Mouse (Mus musculus): ENCODE data around the gene Celf1.

GRCm38 (mm10) chr2:90916560-90917232 is 23.5 kb upstream of the Celf1 start:
- TF ChIP-seq CTCF (IDR thresholded peaks at IDR 0.05; ENCODE audit: low read depth) (no peak), EP300 (IDR thresholded peaks at IDR 0.05; ENCODE audit: low read depth) (no peak)
